Mouse (Mus musculus): ENCODE results near the gene Wbp1. TPM values are rescaled to one million over a fixed set of nuclear protein-coding genes. Genes with fewer than 3 reads are reported as not detected.
A peak's percentile ranks its signal among the peaks of the same experiment; 100 is the strongest.

Gene Wbp1
- total and polyA plus RNA-seq, 2 experiments from 2014 or later = 97.5 to 151 TPM

GRCm38 (mm10) chr6:83127419-83127818, 6.1 kb upstream of the Wbp1 start:
- Histone ChIP-seq H3K9ac (replicated peaks; ENCODE audit: low read depth, low read length) (no peak overlapping the region), H3K27ac (ENCODE audit: low read depth) (no peak overlapping the region), H3K36me3 (replicated peaks; ENCODE audit: control insufficient read depth, insufficient read depth, low read length) (no peaks in the 10 kb centered on the region), H3K4me3 (ENCODE audit: low read depth, low read length) (no peak overlapping the region), H3K4me1 (ENCODE audit: control insufficient read depth, insufficient read depth) (peaks cover 10% of the 10 kb centered on the region), H3K27me3 (ENCODE audit: control insufficient read depth, insufficient read depth, low read length) (no peaks in the 10 kb centered on the region), H3K4me2 (ENCODE audit: low read depth, low read length) (no peak overlapping the region), H3K9me3 (replicated peaks; ENCODE audit: control insufficient read depth, low read length) (no peaks in the 10 kb centered on the region)
- ATAC-seq (ENCODE audit: insufficient read depth, low read depth) = no peak
- WGBS = 97% methylated on average over 5 of the region's 5 CpGs
- DNase-seq (ENCODE audit: low spot score) = no peak
- TF ChIP-seq CTCF (IDR thresholded peaks at IDR 0.05; ENCODE audit: low read depth) (peak; percentile 8; the same call in 1 of the 2 replicates), EP300 (IDR thresholded peaks at IDR 0.05; ENCODE audit: low read depth) (no peak)

GRCm38 (mm10) chr6:83125331-83125730, 4.0 kb upstream of the Wbp1 start, which contains the start of gene Ino80b:
Ino80b (minus strand) TSS chr6:83125431.
- no peaks in the 10 kb centered on the region for H3K27me3 ChIP-seq (ENCODE audit: control insufficient read depth, insufficient read depth, low read length)
- no peaks in the 10 kb centered on the region for H3K9me3 ChIP-seq (replicated peaks; ENCODE audit: control insufficient read depth, low read length)
- ATAC-seq (ENCODE audit: insufficient read depth, low read depth) = no peak
- peaks cover 20% of the 10 kb centered on the region for H3K4me1 ChIP-seq (ENCODE audit: control insufficient read depth, insufficient read depth)
- peak within 1 kb of the TSS; percentile 68 for H3K4me3 ChIP-seq (ENCODE audit: low read depth, low read length)
- TF ChIP-seq CTCF (IDR thresholded peaks at IDR 0.05; ENCODE audit: low read depth) (no peak), EP300 (IDR thresholded peaks at IDR 0.05; ENCODE audit: low read depth) (0 out of 2 replicates have a peak, but pooled peaks have one; percentile 14)
- DNase-seq (ENCODE audit: low spot score) = no peak
- peak within 1 kb of the TSS; percentile 58 for H3K9ac ChIP-seq (replicated peaks; ENCODE audit: low read depth, low read length)
- no peaks in the 10 kb centered on the region for H3K36me3 ChIP-seq (replicated peaks; ENCODE audit: control insufficient read depth, insufficient read depth, low read length)
- H3K4me2 ChIP-seq (ENCODE audit: low read depth, low read length) = peak within 1 kb of the TSS; percentile 87
- WGBS = 29% methylated on average over 5 of the region's 5 CpGs
- H3K27ac ChIP-seq (ENCODE audit: low read depth) = no peak within 1 kb of the TSS

GRCm38 (mm10) chr6:83124851-83125312, 3.5 kb upstream of the Wbp1 start:
- ATAC-seq (ENCODE audit: insufficient read depth, low read depth) (peak; percentile 22), DNase-seq (ENCODE audit: low spot score) (peak; percentile 85)
- WGBS = 0% methylated on average over 30 of the region's 30 CpGs

GRCm38 (mm10) chr6:83122961-83123360, 1.6 kb upstream of the Wbp1 start:
- H3K27me3 ChIP-seq (ENCODE audit: control insufficient read depth, insufficient read depth, low read length) = no peaks in the 10 kb centered on the region
- peaks cover 7% of the 10 kb centered on the region; the same call in 1 of the 2 replicates for H3K36me3 ChIP-seq (replicated peaks; ENCODE audit: control insufficient read depth, insufficient read depth, low read length)
- H3K9me3 ChIP-seq (replicated peaks; ENCODE audit: control insufficient read depth, low read length) = no peaks in the 10 kb centered on the region
- H3K4me2 ChIP-seq (ENCODE audit: low read depth, low read length) = no peak overlapping the region
- no peak for DNase-seq (ENCODE audit: low spot score)
- 84% methylated on average over 5 of the region's 5 CpGs for WGBS
- no peak overlapping the region for H3K9ac ChIP-seq (replicated peaks; ENCODE audit: low read depth, low read length)
- peaks cover 20% of the 10 kb centered on the region for H3K4me1 ChIP-seq (ENCODE audit: control insufficient read depth, insufficient read depth)
- no peak for TF ChIP-seq CTCF (IDR thresholded peaks at IDR 0.05; ENCODE audit: low read depth)
- TF ChIP-seq EP300 (IDR thresholded peaks at IDR 0.05; ENCODE audit: low read depth) = no peak
- no peak overlapping the region for H3K27ac ChIP-seq (ENCODE audit: low read depth)
- ATAC-seq (ENCODE audit: insufficient read depth, low read depth) = no peak
- H3K4me3 ChIP-seq (ENCODE audit: low read depth, low read length) = no peak overlapping the region

More at GRCm38 (mm10) chr6:83124851-83125312, 3.5 kb upstream of the Wbp1 start:
- H3K9me3 ChIP-seq (replicated peaks; ENCODE audit: control insufficient read depth, low read length) = no peaks in the 10 kb centered on the region
- no peaks in the 10 kb centered on the region for H3K27me3 ChIP-seq (ENCODE audit: control insufficient read depth, insufficient read depth, low read length)
- peak overlapping the region; percentile 68 for H3K4me3 ChIP-seq (ENCODE audit: low read depth, low read length)
- TF ChIP-seq EP300 (IDR thresholded peaks at IDR 0.05; ENCODE audit: low read depth) = 0 out of 2 replicates have a peak, but pooled peaks have one; percentile 70
- TF ChIP-seq CTCF (IDR thresholded peaks at IDR 0.05; ENCODE audit: low read depth) = no peak
- no peak overlapping the region for H3K27ac ChIP-seq (ENCODE audit: low read depth)
- H3K9ac ChIP-seq (replicated peaks; ENCODE audit: low read depth, low read length) = peak overlapping the region; percentile 58
- peak overlapping the region; percentile 87 for H3K4me2 ChIP-seq (ENCODE audit: low read depth, low read length)
- no peaks in the 10 kb centered on the region for H3K36me3 ChIP-seq (replicated peaks; ENCODE audit: control insufficient read depth, insufficient read depth, low read length)
- peaks cover 20% of the 10 kb centered on the region for H3K4me1 ChIP-seq (ENCODE audit: control insufficient read depth, insufficient read depth)

- H3K4me3 ChIP-seq (ENCODE audit: low read depth, low read length) = peak overlapping the region; percentile 60
- WGBS = 2% methylated on average over 38 of the region's 52 CpGs
- H3K4me1 ChIP-seq (ENCODE audit: control insufficient read depth, insufficient read depth) = peaks cover 20% of the 10 kb centered on the region
- no peak for TF ChIP-seq EP300 (IDR thresholded peaks at IDR 0.05; ENCODE audit: low read depth)
- TF ChIP-seq CTCF (IDR thresholded peaks at IDR 0.05; ENCODE audit: low read depth) = no peak
- peak overlapping the region; percentile 72 for H3K9ac ChIP-seq (replicated peaks; ENCODE audit: low read depth, low read length)
- ATAC-seq (ENCODE audit: insufficient read depth, low read depth) (peak; percentile 27), DNase-seq (ENCODE audit: low spot score) (no peak)
- peak overlapping the region; percentile 85 for H3K27ac ChIP-seq (ENCODE audit: low read depth)
- peak overlapping the region; percentile 96 for H3K4me2 ChIP-seq (ENCODE audit: low read depth, low read length)
- H3K27me3 ChIP-seq (ENCODE audit: control insufficient read depth, insufficient read depth, low read length) = no peaks in the 10 kb centered on the region
- peaks cover 12% of the 10 kb centered on the region for H3K36me3 ChIP-seq (replicated peaks; ENCODE audit: control insufficient read depth, insufficient read depth, low read length)
- no peaks in the 10 kb centered on the region for H3K9me3 ChIP-seq (replicated peaks; ENCODE audit: control insufficient read depth, low read length)
Measured at GRCm38 (mm10) chr6:83121863-83122710, 728 bp upstream of the Wbp1 start.

All from heart, postnatal 0 days (tissue).